Mouse (Mus musculus) spleen, adult 18-20 months (tissue): ENCODE results near the gene Folh1.
"Not testable (repeated sequence)": the region's sequence is repeated elsewhere in the genome, so short reads cannot be mapped to it uniquely, and the experiment has no call there.

Experiments
- DNase-seq, 2 experiments: peaks; one replicate each; pipeline ENCODE4 v3.0.0; 2022; ENCODE audit warnings: mixed read lengths in 2 of 2

The Folh1 gene

DNA sequence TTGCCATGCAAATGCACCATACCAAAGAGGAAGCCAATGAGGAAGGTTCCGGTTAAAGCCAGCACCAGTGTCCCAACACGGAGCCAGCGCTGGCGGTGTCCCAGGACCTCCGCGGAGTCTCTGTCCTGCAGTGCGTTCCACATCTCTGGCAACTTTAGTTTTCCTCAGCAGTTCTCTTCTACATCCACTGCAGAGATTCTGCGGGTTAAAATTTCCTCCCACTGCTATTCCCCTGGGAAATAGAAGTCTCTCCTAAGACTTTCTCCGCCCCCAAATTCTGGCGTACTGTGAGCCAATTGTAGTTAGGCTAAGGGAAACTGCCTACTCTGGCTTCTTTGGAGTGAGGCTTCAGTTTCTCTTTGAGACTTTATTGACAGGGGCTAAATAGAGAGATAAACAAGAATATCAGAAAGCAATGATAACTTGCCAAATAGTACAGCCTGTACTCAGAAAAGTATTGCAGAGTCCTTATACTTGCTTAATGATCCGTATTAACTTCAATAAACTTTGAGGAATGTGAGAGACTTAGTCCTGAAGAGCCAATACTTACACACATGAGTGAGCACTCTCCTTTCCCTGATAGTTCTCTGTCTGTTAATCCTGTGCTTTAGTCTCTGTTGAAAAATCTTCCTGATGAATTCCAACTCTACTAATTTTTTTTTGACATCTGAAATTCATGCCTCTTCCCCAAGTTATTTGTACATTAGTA lies at the start of gene Folh1:
Gene Folh1, minus strand, starts transcription at position 327 of the 709 bp plus-strand sequence.
- no peak for DNase-seq

DNA sequence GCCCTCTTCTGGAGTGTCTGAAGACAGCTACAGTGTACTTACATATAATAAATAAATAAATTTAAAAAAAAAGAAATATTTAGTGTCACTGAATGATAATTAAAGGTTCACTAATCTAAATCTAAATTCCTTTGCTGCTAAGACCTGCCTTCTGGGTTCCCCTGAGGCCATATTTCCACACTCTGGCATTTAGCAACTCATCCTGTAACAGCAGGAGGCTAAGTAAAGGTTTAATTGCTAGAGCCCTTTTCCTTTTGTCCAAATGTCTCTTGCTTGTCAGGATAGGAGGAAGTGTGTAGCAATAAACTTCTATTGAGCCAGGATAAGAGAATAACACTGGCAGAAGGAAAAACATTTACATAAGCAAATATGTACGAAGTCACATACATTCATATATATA lies 40.7 kb upstream of the Folh1 start:
- no peak for DNase-seq

DNA sequence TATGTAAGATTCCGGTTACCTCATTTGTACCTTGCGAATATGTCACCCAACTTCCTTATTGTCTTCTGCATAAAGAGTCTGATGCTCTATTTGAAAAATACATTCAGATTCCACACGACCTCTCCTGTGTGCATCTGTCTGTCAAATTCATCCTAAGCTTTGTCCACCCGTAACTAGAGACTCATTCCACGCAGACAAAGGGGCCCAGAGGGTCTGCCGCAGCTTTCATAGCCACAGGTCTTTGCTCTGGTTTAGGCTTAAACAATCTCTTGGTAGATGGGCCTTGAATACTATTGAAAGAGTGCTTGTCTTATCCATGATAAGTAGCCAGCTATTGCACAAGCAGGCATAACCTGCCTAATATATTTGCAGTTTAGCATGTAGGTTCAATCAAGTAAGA lies 40.0 kb upstream of the Folh1 start:
- not testable (repeated sequence) for DNase-seq

DNA sequence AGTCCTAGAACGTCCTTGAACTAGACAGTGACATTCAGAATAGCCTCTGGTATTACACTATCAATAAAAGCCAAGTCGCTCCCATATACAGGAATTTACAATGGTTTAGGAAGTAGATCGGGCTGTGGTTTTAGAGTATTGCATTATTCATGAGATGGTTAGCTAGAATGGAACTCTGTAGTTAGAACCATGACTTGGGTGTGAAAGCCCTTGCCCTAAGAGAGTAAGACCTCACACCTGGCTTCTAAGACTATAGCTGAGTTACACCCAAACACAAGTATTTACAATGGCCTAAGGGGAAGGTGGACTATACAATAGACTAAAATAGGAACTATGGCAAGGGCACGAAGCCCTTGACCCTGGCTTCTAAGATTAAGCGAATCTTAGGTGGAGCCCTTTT lies 39.5 kb upstream of the Folh1 start:
- not testable (repeated sequence) for DNase-seq

DNA sequence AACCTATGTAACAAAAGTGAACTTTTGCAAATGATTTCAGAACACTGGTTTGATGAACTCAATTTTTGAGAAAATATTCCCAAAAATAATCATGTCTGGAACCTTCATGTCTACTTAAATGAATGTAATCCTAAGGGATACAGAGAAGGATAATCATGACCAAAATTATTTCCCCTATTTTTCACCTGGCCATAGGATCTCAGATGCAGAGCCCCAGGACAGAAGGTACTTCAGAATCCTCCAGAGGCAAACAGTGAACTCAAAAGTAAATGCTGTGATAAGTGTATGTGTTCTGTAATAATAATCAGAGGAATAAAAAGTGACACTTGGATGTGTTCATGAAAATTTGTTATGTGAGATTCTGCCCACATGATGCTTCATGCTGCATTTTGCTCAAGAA lies 19.0 kb upstream of the Folh1 start, which contains the start of gene Vmn2r77:
Gene Vmn2r77, plus strand, starts transcription at position 301 of the 400 bp plus-strand sequence.
- no peak for DNase-seq

DNA sequence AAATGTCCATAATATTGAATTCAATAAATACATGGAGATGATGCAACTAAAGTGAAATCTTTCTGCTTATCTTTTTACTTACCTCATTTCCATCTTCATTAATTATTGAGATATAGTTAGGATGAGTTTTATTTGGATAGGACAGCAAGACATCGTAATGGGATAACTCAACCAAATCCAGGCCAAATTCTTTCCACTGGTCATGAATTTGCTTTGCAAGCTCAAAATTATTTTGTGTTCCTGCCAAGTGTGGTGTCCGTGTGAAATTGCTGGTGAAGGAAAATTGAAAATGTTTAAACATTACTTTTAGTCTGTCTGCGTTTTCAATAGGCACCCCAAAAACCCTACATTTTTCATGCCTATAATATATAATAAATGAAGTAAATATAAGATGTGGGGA lies 4.1 kb downstream of the Folh1 start:
- no peak for DNase-seq

DNA sequence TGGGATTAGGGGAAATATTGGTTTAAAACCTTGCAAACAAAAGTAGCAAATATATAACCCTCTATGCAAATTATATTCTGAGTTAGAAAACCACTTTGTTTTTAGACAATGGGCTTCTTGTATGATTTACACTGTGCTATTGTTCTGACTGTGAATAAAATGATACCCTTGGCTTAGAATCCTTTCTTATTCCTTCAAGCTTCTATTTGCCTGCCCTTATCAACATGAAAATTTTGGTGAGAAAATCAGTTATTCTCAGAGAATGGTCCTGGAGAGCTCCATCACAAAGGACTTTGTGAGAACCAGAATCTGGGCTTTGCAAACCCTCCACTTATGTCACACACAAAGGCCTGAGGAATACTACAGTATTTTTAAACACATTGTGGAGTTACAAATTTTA lies 11.1 kb downstream of the Folh1 start:
- DNase-seq: no peak

DNA sequence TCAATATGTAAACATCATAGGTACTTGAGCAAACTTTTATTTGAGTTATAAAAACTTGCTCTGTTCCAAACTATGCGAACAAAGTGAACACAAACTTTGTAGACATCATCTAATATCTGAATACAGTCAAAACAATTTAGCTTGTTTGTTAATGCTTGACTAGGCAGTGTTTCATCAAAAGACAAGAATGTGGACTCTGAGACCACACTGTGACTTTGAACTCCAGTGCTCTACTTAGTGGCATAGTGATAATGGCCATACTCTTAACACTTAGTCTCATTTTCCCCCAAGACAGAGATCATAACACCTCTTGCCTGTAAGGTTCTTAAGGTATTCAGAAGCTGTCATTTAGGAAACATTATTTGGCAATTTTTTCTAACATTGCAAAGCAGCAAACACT lies 15.0 kb downstream of the Folh1 start:
- DNase-seq: no peak

DNA sequence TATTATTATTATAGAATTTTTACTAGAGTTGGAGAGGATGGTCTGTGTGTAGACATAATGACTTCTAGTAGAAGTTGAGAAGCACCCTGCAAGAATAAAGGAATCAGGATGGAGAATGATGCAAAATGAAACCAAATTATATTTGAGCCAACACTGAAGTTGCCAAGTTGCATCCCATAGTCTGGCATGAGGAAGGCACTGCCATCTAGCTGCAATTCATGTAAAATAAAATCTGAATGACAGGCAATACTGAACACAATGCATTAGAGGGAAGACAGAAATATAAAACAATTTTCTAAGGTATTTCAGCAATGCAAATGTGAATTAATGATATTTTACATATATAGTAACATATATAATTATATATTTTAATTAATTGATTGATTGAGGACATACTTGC lies 50.7 kb downstream of the Folh1 start:
- no peak for DNase-seq

DNA sequence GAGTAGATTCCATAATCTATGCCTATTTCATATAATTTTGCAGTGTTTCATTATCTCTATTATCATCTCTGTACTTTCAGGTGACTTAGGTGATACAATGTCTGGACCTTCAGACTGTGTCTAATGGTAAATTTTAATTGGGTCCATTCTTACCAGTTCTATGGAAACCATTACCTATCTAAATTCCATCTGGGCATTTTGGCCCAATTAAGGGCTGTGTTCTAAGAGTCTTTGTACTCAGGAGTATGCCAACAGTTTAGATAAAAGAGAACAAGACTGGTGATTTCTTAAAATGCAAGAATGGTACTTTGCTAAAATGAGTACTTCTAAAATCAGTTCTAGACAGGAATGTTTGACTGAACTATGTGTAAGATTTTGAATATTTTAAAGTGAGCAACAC lies 87.7 kb downstream of the Folh1 start, which contains the start of gene Olfr292:
Gene Olfr292, plus strand, starts transcription at position 301 of the 400 bp plus-strand sequence.
- no peak for DNase-seq
